Mouse (Mus musculus): ENCODE data around the gene Syn3. TPM values are rescaled to one million over a fixed set of nuclear protein-coding genes. Genes with fewer than 3 reads are reported as not detected.
A peak's percentile ranks its signal among the peaks of the same experiment; 100 is the strongest.

Gene Syn3
- polyA plus RNA-seq, 1 experiment from 2014 or later: 4.0 TPM

GRCm38 (mm10) chr10:86300293-86301116, 198.2 kb downstream of the Syn3 start, which contains the start of gene Timp3:
TSS of gene Timp3 (plus strand) at chr10:86300372.
- H3K4me1 ChIP-seq (ENCODE audit: control insufficient read depth, insufficient read depth, low read length): peaks cover 18% of the 10 kb centered on the region
- H3K27me3 ChIP-seq (ENCODE audit: control insufficient read depth, insufficient read depth, low read length): 0 out of 2 replicates have a peak, but pooled peaks cover 5% of the 10 kb centered on the region
- H3K4me2 ChIP-seq (ENCODE audit: low read depth, low read length): peak within 1 kb of the TSS; percentile 71
- H3K9ac ChIP-seq (ENCODE audit: low read length): peak within 1 kb of the TSS; percentile 81
- peak; percentile 88 for ATAC-seq (ENCODE audit: insufficient read depth, low FRiP score)
- no peaks in the 10 kb centered on the region for H3K9me3 ChIP-seq (replicated peaks; ENCODE audit: control insufficient read depth, low read length)
- peak within 1 kb of the TSS; percentile 35 for H3K27ac ChIP-seq (ENCODE audit: low read length)
- under 1% methylated on average over 65 of the region's 65 CpGs for WGBS
- H3K4me3 ChIP-seq (replicated peaks; ENCODE audit: low read length): peak within 1 kb of the TSS; percentile 68
- H3K36me3 ChIP-seq (ENCODE audit: control insufficient read depth, insufficient read depth, low read length): no peaks in the 10 kb centered on the region

DNA sequence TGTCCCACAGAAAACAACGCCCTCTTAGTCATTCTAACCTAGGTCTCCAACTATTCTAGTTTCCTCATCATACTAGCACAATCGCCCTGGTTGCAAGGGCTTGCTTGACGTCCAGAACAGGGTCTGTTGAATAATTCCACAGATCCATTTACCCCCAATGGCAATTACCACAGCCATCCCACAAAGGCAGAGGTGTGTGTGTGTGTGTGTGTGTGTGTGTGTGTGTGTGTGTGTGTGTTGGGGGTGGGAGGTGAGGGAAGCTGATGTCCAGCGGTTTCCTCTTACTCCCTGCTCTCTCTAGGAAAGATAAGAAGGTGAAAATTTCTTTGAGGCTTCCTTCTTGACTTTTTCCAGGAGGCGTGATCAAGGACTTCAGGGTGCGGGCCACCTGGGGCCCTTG, 198.9 kb downstream of the Syn3 start:
- Histone ChIP-seq H3K36me3 (ENCODE audit: control insufficient read depth, insufficient read depth, low read length) (no peaks in the 10 kb centered on the region), H3K27ac (ENCODE audit: low read length) (no peak overlapping the region; the same call in 1 of the 2 replicates), H3K4me1 (ENCODE audit: control insufficient read depth, insufficient read depth, low read length) (peaks cover 18% of the 10 kb centered on the region), H3K27me3 (ENCODE audit: control insufficient read depth, insufficient read depth, low read length) (0 out of 2 replicates have a peak, but pooled peaks cover 5% of the 10 kb centered on the region), H3K4me2 (ENCODE audit: low read depth, low read length) (peak overlapping the region; percentile 71), H3K9ac (ENCODE audit: low read length) (peak overlapping the region; percentile 81), H3K9me3 (replicated peaks; ENCODE audit: control insufficient read depth, low read length) (no peaks in the 10 kb centered on the region), H3K4me3 (replicated peaks; ENCODE audit: low read length) (peak overlapping the region; percentile 68)
- 41% methylated on average over 6 of the region's 6 CpGs for WGBS
- no peak for ATAC-seq (ENCODE audit: insufficient read depth, low FRiP score)

DNA sequence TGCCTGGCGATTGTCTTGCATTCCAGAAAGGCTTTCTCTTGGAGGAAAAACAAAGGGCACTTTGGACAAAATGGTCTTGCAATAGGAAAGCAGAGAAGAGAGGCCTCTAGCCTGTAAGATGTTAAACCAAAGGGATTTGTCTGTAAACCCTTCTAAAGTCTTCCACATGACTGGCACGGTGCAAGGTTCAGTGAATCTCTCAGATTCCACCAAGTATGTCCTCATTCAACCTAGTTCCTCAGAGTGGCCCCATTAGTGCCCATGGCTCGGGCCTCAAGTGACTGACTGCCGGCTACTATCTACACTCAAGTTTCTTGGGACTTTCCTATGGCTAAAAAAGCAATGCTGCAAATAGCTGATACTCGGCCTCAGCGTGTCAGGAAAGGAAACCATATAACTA, 200.4 kb downstream of the Syn3 start:
- Histone ChIP-seq H3K4me1 (ENCODE audit: control insufficient read depth, insufficient read depth, low read length) (peaks cover 11% of the 10 kb centered on the region), H3K4me3 (replicated peaks; ENCODE audit: low read length) (no peak overlapping the region), H3K27me3 (ENCODE audit: control insufficient read depth, insufficient read depth, low read length) (0 out of 2 replicates have a peak, but pooled peaks cover 5% of the 10 kb centered on the region), H3K9ac (ENCODE audit: low read length) (no peak overlapping the region), H3K9me3 (replicated peaks; ENCODE audit: control insufficient read depth, low read length) (no peaks in the 10 kb centered on the region), H3K27ac (ENCODE audit: low read length) (no peak overlapping the region), H3K36me3 (ENCODE audit: control insufficient read depth, insufficient read depth, low read length) (no peaks in the 10 kb centered on the region), H3K4me2 (ENCODE audit: low read depth, low read length) (no peak overlapping the region)
- WGBS: 84% methylated on average over 6 of the region's 6 CpGs
- no peak for ATAC-seq (ENCODE audit: insufficient read depth, low FRiP score)

- Histone ChIP-seq H3K9me3 (replicated peaks; ENCODE audit: control insufficient read depth, low read length) (no peaks in the 10 kb centered on the region), H3K36me3 (ENCODE audit: control insufficient read depth, insufficient read depth, low read length) (no peaks in the 10 kb centered on the region), H3K4me1 (ENCODE audit: control insufficient read depth, insufficient read depth, low read length) (0 out of 2 replicates have a peak, but pooled peaks cover 5% of the 10 kb centered on the region), H3K27me3 (ENCODE audit: control insufficient read depth, insufficient read depth, low read length) (0 out of 2 replicates have a peak, but pooled peaks cover 5% of the 10 kb centered on the region), H3K4me2 (ENCODE audit: low read depth, low read length) (no peak overlapping the region), H3K27ac (ENCODE audit: low read length) (no peak overlapping the region), H3K4me3 (replicated peaks; ENCODE audit: low read length) (no peak overlapping the region), H3K9ac (ENCODE audit: low read length) (no peak overlapping the region)
- no peak for ATAC-seq (ENCODE audit: insufficient read depth, low FRiP score)
- WGBS: 92% methylated on average over 2 of the region's 2 CpGs
Observed at GRCm38 (mm10) chr10:86297307-86297706, 201.4 kb downstream of the Syn3 start.

DNA sequence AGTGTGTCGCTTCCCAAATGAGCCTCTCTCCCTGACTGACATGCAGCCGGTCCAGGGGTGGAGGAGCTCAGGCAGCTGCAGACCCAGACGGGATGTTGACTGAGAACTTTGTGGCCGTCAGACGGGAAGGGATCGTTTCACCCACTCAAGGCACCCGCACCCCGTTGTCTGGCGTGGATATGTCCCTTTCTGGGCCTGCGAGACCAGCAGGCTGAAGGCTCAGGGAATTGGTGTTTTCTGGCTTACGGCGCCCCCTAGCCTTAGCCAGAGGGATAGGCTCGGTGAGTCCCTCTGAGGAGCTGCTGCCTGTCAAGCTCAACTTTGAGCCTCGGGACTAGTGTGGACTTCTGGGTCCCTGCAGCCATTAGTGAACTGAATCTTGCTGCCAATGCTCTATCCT, 202.6 kb downstream of the Syn3 start:
- WGBS: 4% methylated on average over 14 of the region's 14 CpGs
- Histone ChIP-seq H3K4me1 (ENCODE audit: control insufficient read depth, insufficient read depth, low read length) (0 out of 2 replicates have a peak, but pooled peaks cover 5% of the 10 kb centered on the region), H3K27ac (ENCODE audit: low read length) (no peak overlapping the region), H3K9me3 (replicated peaks; ENCODE audit: control insufficient read depth, low read length) (no peaks in the 10 kb centered on the region), H3K36me3 (ENCODE audit: control insufficient read depth, insufficient read depth, low read length) (no peaks in the 10 kb centered on the region), H3K4me3 (replicated peaks; ENCODE audit: low read length) (0 out of 2 replicates have a peak overlapping the region, but pooled peaks have one; percentile 12), H3K9ac (ENCODE audit: low read length) (peak overlapping the region; percentile 32; the same call in 1 of the 2 replicates), H3K4me2 (ENCODE audit: low read depth, low read length) (peak overlapping the region; percentile 36), H3K27me3 (ENCODE audit: control insufficient read depth, insufficient read depth, low read length) (0 out of 2 replicates have a peak, but pooled peaks cover 5% of the 10 kb centered on the region)
- ATAC-seq (ENCODE audit: insufficient read depth, low FRiP score): peak; percentile 26; the same call in 1 of the 2 replicates

DNA sequence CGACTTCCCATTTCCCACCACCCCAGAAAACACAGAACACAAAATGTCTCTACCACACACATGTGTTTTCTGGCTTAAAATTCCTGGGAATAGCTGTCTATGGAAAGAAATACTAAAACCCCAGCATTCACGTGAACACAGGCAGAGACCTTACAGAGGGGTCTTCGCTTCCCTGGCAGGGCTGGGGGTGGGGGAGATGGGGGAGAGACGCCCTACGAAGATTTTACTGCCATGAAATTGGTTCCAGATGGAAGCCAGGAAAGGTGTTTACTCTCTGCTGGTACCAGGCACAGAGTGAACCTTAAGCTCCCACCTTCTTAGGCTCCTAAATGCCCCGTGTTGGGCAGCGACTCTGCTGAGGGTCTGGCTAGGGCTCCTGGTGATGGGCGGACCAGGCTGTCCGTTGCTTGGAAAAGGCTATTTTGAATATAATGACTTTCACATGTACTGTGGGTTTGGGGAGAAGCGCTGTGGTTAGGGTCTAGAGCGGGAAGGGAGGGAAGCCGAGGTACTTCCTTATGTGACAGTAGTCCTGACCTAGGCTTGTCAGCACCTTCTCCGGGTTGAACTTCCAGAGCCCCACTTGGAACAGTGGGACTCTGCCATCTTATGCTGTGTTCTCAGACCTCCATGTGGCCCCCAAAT, 203.1 kb downstream of the Syn3 start:
- Histone ChIP-seq H3K27me3 (ENCODE audit: control insufficient read depth, insufficient read depth, low read length) (0 out of 2 replicates have a peak, but pooled peaks cover 5% of the 10 kb centered on the region), H3K4me1 (ENCODE audit: control insufficient read depth, insufficient read depth, low read length) (0 out of 2 replicates have a peak, but pooled peaks cover 5% of the 10 kb centered on the region), H3K4me2 (ENCODE audit: low read depth, low read length) (peak overlapping the region; percentile 36), H3K9me3 (replicated peaks; ENCODE audit: control insufficient read depth, low read length) (no peaks in the 10 kb centered on the region), H3K27ac (ENCODE audit: low read length) (no peak overlapping the region), H3K9ac (ENCODE audit: low read length) (peak overlapping the region; percentile 32), H3K4me3 (replicated peaks; ENCODE audit: low read length) (0 out of 2 replicates have a peak overlapping the region, but pooled peaks have one; percentile 12), H3K36me3 (ENCODE audit: control insufficient read depth, insufficient read depth, low read length) (no peaks in the 10 kb centered on the region)
- 41% methylated on average over 13 of the region's 13 CpGs for WGBS
- no peak for ATAC-seq (ENCODE audit: insufficient read depth, low FRiP score)

DNA sequence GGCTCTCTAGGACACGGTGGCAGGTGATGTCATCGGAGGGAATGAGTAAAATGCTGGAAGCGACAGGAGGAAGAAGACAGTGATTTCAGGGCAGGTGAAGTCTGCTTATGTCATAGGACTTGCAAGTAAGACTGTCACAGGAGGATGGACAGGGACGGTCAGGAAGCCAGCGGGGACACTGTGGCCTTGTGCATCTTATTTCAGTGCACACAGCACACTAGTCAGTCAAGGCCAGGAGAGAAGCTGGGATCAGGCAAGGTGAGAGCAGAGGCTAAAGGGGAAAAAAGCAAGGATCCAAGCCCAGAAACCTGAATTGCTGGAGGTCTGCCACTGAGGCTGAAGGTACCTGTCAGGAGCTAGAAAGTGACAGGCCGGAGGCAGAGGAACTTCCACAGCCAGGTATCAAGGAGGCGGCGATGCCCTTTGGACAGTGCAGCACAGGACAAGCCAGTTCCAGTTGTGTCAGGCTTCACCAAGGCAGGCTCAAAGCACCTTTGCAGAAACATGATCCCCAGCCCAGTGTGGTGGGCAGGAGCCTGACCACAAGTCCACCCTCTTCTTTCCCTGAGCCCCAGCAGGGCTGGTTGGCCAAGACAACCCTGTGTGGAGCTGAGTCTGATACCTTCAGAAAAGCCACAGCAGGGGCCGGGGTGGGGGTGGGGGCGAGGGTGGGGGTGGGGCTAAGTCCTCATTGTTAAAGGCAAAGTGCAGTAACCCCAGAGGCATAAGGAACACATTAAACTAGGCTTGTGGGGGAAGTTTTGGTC, 203.9 kb downstream of the Syn3 start:
- H3K4me2 ChIP-seq (ENCODE audit: low read depth, low read length): no peak overlapping the region
- H3K27ac ChIP-seq (ENCODE audit: low read length): no peak overlapping the region
- H3K4me3 ChIP-seq (replicated peaks; ENCODE audit: low read length): no peak overlapping the region
- 0 out of 2 replicates have a peak, but pooled peaks cover 5% of the 10 kb centered on the region for H3K27me3 ChIP-seq (ENCODE audit: control insufficient read depth, insufficient read depth, low read length)
- 72% methylated on average over 10 of the region's 10 CpGs for WGBS
- H3K36me3 ChIP-seq (ENCODE audit: control insufficient read depth, insufficient read depth, low read length): no peaks in the 10 kb centered on the region
- H3K4me1 ChIP-seq (ENCODE audit: control insufficient read depth, insufficient read depth, low read length): no peaks in the 10 kb centered on the region
- no peak for ATAC-seq (ENCODE audit: insufficient read depth, low FRiP score)
- no peaks in the 10 kb centered on the region for H3K9me3 ChIP-seq (replicated peaks; ENCODE audit: control insufficient read depth, low read length)
- no peak overlapping the region for H3K9ac ChIP-seq (ENCODE audit: low read length)

GRCm38 (mm10) chr10:86293880-86294279, 204.8 kb downstream of the Syn3 start:
- 0 out of 2 replicates have a peak, but pooled peaks cover under 1% of the 10 kb centered on the region for H3K27me3 ChIP-seq (ENCODE audit: control insufficient read depth, insufficient read depth, low read length)

More at GRCm38 (mm10) chr10:86293880-86294279, 204.8 kb downstream of the Syn3 start:
- Histone ChIP-seq H3K4me1 (ENCODE audit: control insufficient read depth, insufficient read depth, low read length) (no peaks in the 10 kb centered on the region), H3K4me3 (replicated peaks; ENCODE audit: low read length) (no peak overlapping the region), H3K36me3 (ENCODE audit: control insufficient read depth, insufficient read depth, low read length) (no peaks in the 10 kb centered on the region), H3K9ac (ENCODE audit: low read length) (no peak overlapping the region), H3K4me2 (ENCODE audit: low read depth, low read length) (no peak overlapping the region), H3K9me3 (replicated peaks; ENCODE audit: control insufficient read depth, low read length) (no peaks in the 10 kb centered on the region), H3K27ac (ENCODE audit: low read length) (no peak overlapping the region)
- 76% methylated on average over 1 of the region's 1 CpGs for WGBS
- no peak for ATAC-seq (ENCODE audit: insufficient read depth, low FRiP score)

All from stomach, embryonic 16.5 days (tissue).